Mouse (Mus musculus): ENCODE measurements at regions not wholly inside any gene's neighbourhood (a gene's known extent, or its start where the extent isn't known, plus 50 kb on each side); places are given as distances from the start of the nearest gene placed in this dataset.

DNA sequence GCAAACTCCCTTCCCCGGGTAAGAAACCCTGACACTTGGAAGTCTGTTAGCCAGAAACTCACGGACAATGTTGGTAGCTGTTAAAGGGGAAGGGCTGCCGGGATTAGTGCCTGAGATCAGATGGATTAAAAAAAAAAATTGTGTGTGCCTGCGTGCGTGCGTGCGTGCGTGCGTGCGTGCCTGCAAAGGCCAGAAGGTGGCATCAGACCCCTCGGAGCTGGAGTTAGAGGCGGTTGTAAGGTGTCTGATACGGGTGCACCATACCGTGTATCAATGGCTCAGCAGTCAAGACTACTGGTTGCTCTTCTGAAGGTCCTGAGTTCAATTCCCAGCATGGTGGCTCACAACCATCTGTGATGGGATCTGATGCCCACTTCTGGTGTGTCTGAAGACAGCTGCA, 59.0 kb upstream of the Ccdc167 start:
- no peak for DNase-seq

GRCm38 (mm10) chr17:29773339-29773738, 56.5 kb upstream of the Ccdc167 start:
- peak; percentile 50 to 75 for DNase-seq

GRCm38 (mm10) chr17:29770914-29771313, 54.1 kb upstream of the Ccdc167 start:
- DNase-seq = no peak

DNA sequence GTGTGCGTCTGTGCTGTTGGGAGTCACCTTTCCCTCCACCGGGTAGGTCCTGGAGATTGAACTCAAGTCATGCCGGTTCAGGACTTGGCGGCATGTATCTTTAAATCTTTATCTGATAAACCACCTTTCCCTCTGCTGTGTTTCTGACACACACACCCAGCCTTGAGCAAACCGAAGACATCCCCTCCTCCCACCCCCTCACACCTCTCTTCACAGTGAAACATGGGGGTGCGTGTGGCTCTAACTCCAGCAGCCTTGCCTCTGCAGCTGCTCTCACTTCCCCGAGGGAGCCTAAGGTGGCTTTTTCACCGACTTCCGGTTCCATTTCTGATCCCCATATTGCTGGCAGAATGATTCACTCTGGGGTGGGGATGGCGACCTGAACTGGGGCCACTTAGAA, 52.8 kb upstream of the Ccdc167 start:
- DNase-seq = no peak

- no peak for DNase-seq
Observed at GRCm38 (mm10) chr17:29769143-29769542, 52.3 kb upstream of the Ccdc167 start.

GRCm38 (mm10) chr17:29768642-29769041, 51.8 kb upstream of the Ccdc167 start:
- no peak for DNase-seq
